Mouse (Mus musculus) cortical plate, adult 2 months (tissue): Measurements from ENCODE around the gene Fam151a.

Experiments used
- CTCF ChIP-seq: fragments of 200-500 bp; IDR thresholded peaks from 2 replicates; pipeline ENCODE4 v1.5.1; 2011; ENCODE audit warnings: mild to moderate bottlenecking, control low read depth, low read length; ENCODE audit not compliant: insufficient read depth; ENCODE audit errors: extremely low read depth
- POLR2A ChIP-seq: fragments of 200-500 bp; IDR thresholded peaks from 2 replicates; pipeline ENCODE4 v1.6.1; 2011; ENCODE audit warnings: mild to moderate bottlenecking, low read length, control low read depth; ENCODE audit not compliant: insufficient read depth; ENCODE audit errors: extremely low read depth

DNA sequence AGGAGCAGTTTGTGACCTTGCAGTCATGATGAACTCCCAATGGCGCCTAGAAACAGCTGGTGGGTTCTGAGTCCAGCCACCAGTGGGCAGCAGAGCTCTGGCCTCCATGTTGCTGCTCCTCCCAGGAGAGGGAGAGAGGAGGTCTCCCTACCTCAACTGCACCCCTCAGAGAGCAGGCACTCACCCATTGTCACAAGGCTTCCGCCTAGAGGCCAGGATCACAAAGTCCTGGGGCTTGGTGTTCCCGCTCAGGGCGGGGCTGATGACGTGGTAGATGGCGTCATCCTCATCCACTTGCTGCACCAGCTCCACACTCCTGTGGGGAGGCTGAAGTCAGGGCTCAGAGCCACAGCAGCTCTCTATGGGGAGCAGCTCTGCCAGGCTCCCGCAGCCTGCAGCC is 16.0 kb downstream of the Fam151a start:
- TF ChIP-seq CTCF = peak; percentile 73
- peak; percentile 56; the same call in 1 of the 2 replicates for TF ChIP-seq POLR2A
